Mouse (Mus musculus) effector memory CD4-positive, alpha-beta T cell, adult 5 months (primary cell): ENCODE data around the gene Gm8020. TPM values are rescaled to one million over a fixed set of nuclear protein-coding genes. Genes with fewer than 3 reads are reported as not detected.

Experiments
- polyA plus RNA-seq: library from polyadenylated mRNA; unstranded; fragments of 100-300 nt; shearing (Covaris generic); gene quantifications from one replicate; pipeline ENCODE4 v1.2.1, GENCODE M21; 2017

Gene Gm8020
- not detected for polyA plus RNA-seq

DNA sequence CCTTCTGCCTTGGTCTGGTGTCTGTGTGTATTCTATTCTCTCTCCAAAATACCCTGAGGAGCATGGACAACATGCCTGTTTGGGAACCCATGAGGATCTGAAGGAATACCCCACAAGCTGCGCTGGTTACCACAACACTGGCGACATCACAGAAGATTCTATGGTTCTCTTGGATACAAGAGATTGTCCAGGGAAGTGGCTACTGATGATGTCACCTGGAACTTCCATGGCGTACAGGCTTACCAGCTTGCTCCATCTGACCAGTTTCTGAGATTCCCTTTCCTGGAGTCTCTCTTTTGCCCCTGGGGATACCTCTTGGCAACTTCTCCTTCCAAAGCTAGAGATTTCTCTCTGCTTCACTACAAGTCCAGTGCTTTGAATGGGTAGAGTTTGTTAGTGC is at the start of gene Gm8020:
TSS of gene Gm8020 (minus strand) at position 101 of the 400 bp plus-strand sequence.

GRCm38 (mm10) chr14:42524182-42524581 is 22.0 kb upstream of the Gm8020 start, which contains the start of gene Gm8024:
TSS of gene Gm8024 (minus strand) at chr14:42524282.

DNA sequence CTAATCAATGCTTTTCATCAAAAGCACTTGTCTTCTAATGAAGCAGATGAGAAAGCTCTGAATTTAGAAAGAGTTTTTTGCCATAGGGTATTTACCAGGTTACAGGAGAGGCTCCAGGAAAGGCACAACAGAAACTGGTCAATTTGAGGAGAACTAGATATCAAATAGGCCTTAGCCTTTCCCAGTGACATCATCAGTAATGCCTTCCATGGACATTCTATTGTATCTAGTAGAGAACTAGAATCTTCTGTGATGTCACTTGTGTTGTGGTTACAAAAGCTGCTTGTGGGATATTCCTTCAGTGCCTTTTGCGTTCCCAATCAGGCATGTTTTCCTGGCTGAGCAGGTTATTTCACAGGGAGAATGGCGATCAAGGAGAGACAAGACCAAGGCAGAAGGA is 38.6 kb downstream of the Gm8020 start, which contains the start of gene Gm8011:
TSS of gene Gm8011 (plus strand) at position 301 of the 400 bp plus-strand sequence.

Other genes with a start within 250 kb of the Gm8020 start
- not detected for gene Gm17026, start 242.3 kb downstream of the Gm8020 start, polyA plus RNA-seq
- not detected for gene Gm9611, start 205.0 kb downstream of the Gm8020 start, polyA plus RNA-seq
- gene Gm7995, start 192.1 kb downstream of the Gm8020 start, polyA plus RNA-seq = not detected
- gene Gm8005, start 62.7 kb downstream of the Gm8020 start, polyA plus RNA-seq = not detected
- gene Gm8011, start 38.5 kb downstream of the Gm8020 start, polyA plus RNA-seq = not detected
- gene Gm8024, start 21.9 kb upstream of the Gm8020 start, polyA plus RNA-seq = not detected
- gene Gm17124, start 97.5 kb upstream of the Gm8020 start, polyA plus RNA-seq = not detected
- gene Gm3633, start 139.6 kb upstream of the Gm8020 start, polyA plus RNA-seq = not detected
- not detected for gene Gm10378, start 153.6 kb upstream of the Gm8020 start, polyA plus RNA-seq